Mouse (Mus musculus) lung, adult 2 months (tissue): ENCODE data around the gene Trim16.

Source experiments
- CTCF ChIP-seq: fragments of 200-500 bp; IDR thresholded peaks from 2 replicates; pipeline ENCODE4 v1.5.1; 2011; ENCODE audit warnings: mild to moderate bottlenecking, low read length, control low read depth; ENCODE audit not compliant: insufficient read depth
- POLR2A ChIP-seq: fragments of 200-500 bp; IDR thresholded peaks from 2 replicates; pipeline ENCODE4 v1.6.1; 2011; ENCODE audit warnings: low read depth, mild to moderate bottlenecking, control low read depth, low read length, borderline replicate concordance; ENCODE audit errors: extremely low read depth

- no peak for TF ChIP-seq POLR2A
- TF ChIP-seq CTCF, result no peak
These were observed 55.7 kb downstream of the Trim16 start for GRCm38 (mm10) chr11:62875696-62876095.
